Mouse (Mus musculus): Measurements from ENCODE around the gene Arhgap44.

Arhgap44 gene

GRCm38 (mm10) chr11:65135251-65135739 is 27.5 kb downstream of the Arhgap44 start:
- peak; percentile 45 to 55 for DNase-seq

- no peak for DNase-seq
Observed at GRCm38 (mm10) chr11:65133661-65134060, 29.1 kb downstream of the Arhgap44 start.

GRCm38 (mm10) chr11:65129110-65129509 is 33.7 kb downstream of the Arhgap44 start:
- no peak for DNase-seq

GRCm38 (mm10) chr11:65128666-65129065 is 34.1 kb downstream of the Arhgap44 start:
- DNase-seq: no peak

- DNase-seq: peak; percentile 61 to 75
Observed at GRCm38 (mm10) chr11:65126566-65126965, 36.2 kb downstream of the Arhgap44 start.

GRCm38 (mm10) chr11:65124913-65125418 is 37.8 kb downstream of the Arhgap44 start:
- DNase-seq: peak; percentile 81 to 82

GRCm38 (mm10) chr11:65120276-65120675 is 42.5 kb downstream of the Arhgap44 start:
- no peak for DNase-seq

GRCm38 (mm10) chr11:65115811-65116210 is 47.0 kb downstream of the Arhgap44 start:
- DNase-seq: no peak

GRCm38 (mm10) chr11:65112086-65112485 is 50.7 kb downstream of the Arhgap44 start:
- no peak for DNase-seq

GRCm38 (mm10) chr11:65111651-65112050 is 51.1 kb downstream of the Arhgap44 start:
- DNase-seq: peak; percentile 65 to 77

GRCm38 (mm10) chr11:65110058-65110457 is 52.7 kb downstream of the Arhgap44 start:
- DNase-seq: no peak

GRCm38 (mm10) chr11:65107734-65108171 is 55.0 kb downstream of the Arhgap44 start:
- DNase-seq: peak; percentile 83 to 87

- DNase-seq: no peak
Observed at GRCm38 (mm10) chr11:65107151-65107550, 55.6 kb downstream of the Arhgap44 start.

- peak; percentile 45 to 69 for DNase-seq
Observed at GRCm38 (mm10) chr11:65104076-65104475, 58.7 kb downstream of the Arhgap44 start.

- no peak for DNase-seq
Observed at GRCm38 (mm10) chr11:65101206-65101605, 61.6 kb downstream of the Arhgap44 start.

GRCm38 (mm10) chr11:65100031-65100430 is 62.7 kb downstream of the Arhgap44 start:
- no peak for DNase-seq

GRCm38 (mm10) chr11:65097526-65098070 is 65.2 kb downstream of the Arhgap44 start:
- no peak for DNase-seq

- DNase-seq: peak in 1 of 2 experiments; percentile 25
Observed at GRCm38 (mm10) chr11:65096866-65097265, 65.9 kb downstream of the Arhgap44 start.

GRCm38 (mm10) chr11:65092851-65093250 is 69.9 kb downstream of the Arhgap44 start:
- peak in 1 of 2 experiments; percentile 44 for DNase-seq

- DNase-seq: no peak
Observed at GRCm38 (mm10) chr11:65090386-65090785, 72.4 kb downstream of the Arhgap44 start.

- DNase-seq: no peak
Observed at GRCm38 (mm10) chr11:65089982-65090381, 72.8 kb downstream of the Arhgap44 start.

- peak; percentile 50 to 67 for DNase-seq
Observed at GRCm38 (mm10) chr11:65089282-65089681, 73.5 kb downstream of the Arhgap44 start.

GRCm38 (mm10) chr11:65088451-65089222 is 74.1 kb downstream of the Arhgap44 start:
- DNase-seq: peak; percentile 80 to 84

- DNase-seq: peak; percentile 28 to 48
Observed at GRCm38 (mm10) chr11:65080761-65081160, 82.0 kb downstream of the Arhgap44 start.
